Mouse (Mus musculus): ENCODE data around the gene Fscn1.

The Fscn1 gene

GRCm38 (mm10) chr5:142959576-142960556 lies at the start of gene Fscn1:
Gene Fscn1 (plus strand): TSS chr5:142960343.
- DNase-seq, result peak; percentile 94

GRCm38 (mm10) chr5:142911629-142912028 lies 48.5 kb upstream of the Fscn1 start:
- no peak for DNase-seq

- DNase-seq, result no peak
These were observed 47.8 kb upstream of the Fscn1 start for GRCm38 (mm10) chr5:142912320-142912719.

GRCm38 (mm10) chr5:142912739-142913138 lies 47.4 kb upstream of the Fscn1 start:
- no peak for DNase-seq

- DNase-seq, result no peak
These were observed 44.9 kb upstream of the Fscn1 start for GRCm38 (mm10) chr5:142915231-142915630.

GRCm38 (mm10) chr5:142916593-142916992 lies 43.5 kb upstream of the Fscn1 start:
- no peak for DNase-seq

GRCm38 (mm10) chr5:142917402-142917801 lies 42.7 kb upstream of the Fscn1 start:
- DNase-seq, result no peak

- DNase-seq, result no peak
These were observed 39.7 kb upstream of the Fscn1 start for GRCm38 (mm10) chr5:142920311-142921073.

- no peak for DNase-seq
These were observed 39.1 kb upstream of the Fscn1 start for GRCm38 (mm10) chr5:142921074-142921459.

- DNase-seq, result no peak
These were observed 37.9 kb upstream of the Fscn1 start for GRCm38 (mm10) chr5:142922251-142922650.

GRCm38 (mm10) chr5:142923781-142924180 lies 36.4 kb upstream of the Fscn1 start:
- no peak for DNase-seq

GRCm38 (mm10) chr5:142924336-142924959 lies 35.7 kb upstream of the Fscn1 start:
- DNase-seq, result no peak

- peak; percentile 76 for DNase-seq
These were observed 33.8 kb upstream of the Fscn1 start for GRCm38 (mm10) chr5:142926204-142926939.

- no peak for DNase-seq
These were observed 33.3 kb upstream of the Fscn1 start for GRCm38 (mm10) chr5:142926940-142927228.

- no peak for DNase-seq
These were observed 32.7 kb upstream of the Fscn1 start for GRCm38 (mm10) chr5:142927341-142927930.

GRCm38 (mm10) chr5:142928749-142929399 lies 31.3 kb upstream of the Fscn1 start:
- DNase-seq, result peak; percentile 85

GRCm38 (mm10) chr5:142929400-142929752 lies 30.8 kb upstream of the Fscn1 start:
- DNase-seq, result no peak

- no peak for DNase-seq
These were observed 28.9 kb upstream of the Fscn1 start for GRCm38 (mm10) chr5:142931241-142931745.

- DNase-seq, result peak; percentile 87
These were observed 28.0 kb upstream of the Fscn1 start for GRCm38 (mm10) chr5:142932084-142932685.

GRCm38 (mm10) chr5:142932731-142933130 lies 27.4 kb upstream of the Fscn1 start:
- no peak for DNase-seq

GRCm38 (mm10) chr5:142935642-142936335 lies 24.4 kb upstream of the Fscn1 start:
- DNase-seq, result peak; percentile 91
